Mouse (Mus musculus): ENCODE results near the gene Dleu7. TPM values are rescaled to one million over a fixed set of nuclear protein-coding genes. Genes with fewer than 3 reads are reported as not detected.

Gene Dleu7
- total RNA-seq (2023): not detected

GRCm38 (mm10) chr14:62292488-62293339, at the start of gene Dleu7, which contains the start of gene Rnaseh2b:
TSS of gene Dleu7 (minus strand) at chr14:62293047.
TSS of gene Rnaseh2b (plus strand) at chr14:62292589.

Other genes with a start within 250 kb of the Dleu7 start
- 10 to 100 TPM; 32.2 to 32.4 TPM for gene Rnaseh2b, start 458 bp downstream of the Dleu7 start, total RNA-seq (2023)
- gene Gucy1b2, start 163.2 kb upstream of the Dleu7 start, total RNA-seq (2023): not detected

Data from neutrophil, adult 59 days (primary cell).